Mouse (Mus musculus) T-cell, adult 2 months (primary cell): ENCODE measurements at regions not wholly inside any gene's neighbourhood (a gene's known extent, or its start where the extent isn't known, plus 50 kb on each side); places are given as distances from the start of the nearest gene placed in this dataset.
A peak's percentile ranks its signal among the peaks of the same experiment; 100 is the strongest.
"Not testable (repeated sequence)": the region's sequence is repeated elsewhere in the genome, so short reads cannot be mapped to it uniquely, and the experiment has no call there.

ENCODE experiments used
- DNase-seq: peaks from one replicate; pipeline ENCODE4 v3.0.0; 2022; ENCODE audit warnings: low spot score

- no peak for DNase-seq
These were observed 611.2 kb downstream of the 5730507C01Rik start for GRCm38 (mm10) chr12:19125541-19125940.

DNA sequence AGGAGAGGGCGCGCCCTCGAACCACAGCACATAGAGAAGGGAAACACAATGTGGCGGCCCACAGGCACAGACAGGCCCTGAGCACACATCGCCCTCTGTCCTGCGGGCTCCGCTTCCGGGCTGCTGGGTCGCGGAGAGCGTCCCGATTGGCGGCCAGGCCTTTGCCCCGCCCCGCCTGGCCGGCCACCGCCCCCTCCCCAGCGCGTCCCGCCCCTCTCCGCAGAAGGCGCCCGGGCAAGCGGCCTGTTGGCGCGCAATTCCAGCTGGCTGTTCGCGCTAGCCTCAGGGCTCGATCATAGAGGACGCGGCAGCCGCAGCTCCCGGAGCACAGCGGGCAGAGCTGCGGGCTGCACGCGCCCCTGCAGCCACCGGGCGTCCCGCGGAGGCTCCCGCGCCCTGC, 661.3 kb downstream of the 5730507C01Rik start:
- DNase-seq: no peak

GRCm38 (mm10) chr12:19192396-19192795, 678.1 kb downstream of the 5730507C01Rik start:
- no peak for DNase-seq

DNA sequence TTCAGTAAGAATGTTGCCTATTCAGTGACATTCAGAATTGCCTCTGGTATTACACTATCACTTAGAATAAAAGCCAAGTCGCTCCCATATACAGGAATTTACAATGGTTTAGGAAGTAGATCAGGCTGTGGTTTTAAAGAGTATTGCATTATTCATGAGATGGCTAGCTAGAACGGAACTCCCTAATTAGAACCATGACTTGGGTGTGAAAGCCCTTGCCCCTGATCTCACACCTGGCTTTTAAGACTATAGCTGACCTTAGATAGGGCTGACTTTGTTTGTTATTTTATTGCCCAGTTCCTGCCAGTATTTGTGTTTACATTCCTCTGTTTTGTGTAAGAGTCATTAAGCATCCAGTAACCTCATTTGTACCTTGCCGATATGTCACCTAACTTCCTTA, 678.7 kb downstream of the 5730507C01Rik start:
- not testable (repeated sequence) for DNase-seq

GRCm38 (mm10) chr12:19223996-19224395, 709.7 kb downstream of the 5730507C01Rik start:
- DNase-seq: not testable (repeated sequence)

- DNase-seq: peak; percentile 6
These were observed 707.6 kb upstream of the Gm21863 start for GRCm38 (mm10) chr12:19246731-19247130.

GRCm38 (mm10) chr12:19288271-19288890, 665.9 kb upstream of the Gm21863 start:
- peak; percentile 51 for DNase-seq

DNA sequence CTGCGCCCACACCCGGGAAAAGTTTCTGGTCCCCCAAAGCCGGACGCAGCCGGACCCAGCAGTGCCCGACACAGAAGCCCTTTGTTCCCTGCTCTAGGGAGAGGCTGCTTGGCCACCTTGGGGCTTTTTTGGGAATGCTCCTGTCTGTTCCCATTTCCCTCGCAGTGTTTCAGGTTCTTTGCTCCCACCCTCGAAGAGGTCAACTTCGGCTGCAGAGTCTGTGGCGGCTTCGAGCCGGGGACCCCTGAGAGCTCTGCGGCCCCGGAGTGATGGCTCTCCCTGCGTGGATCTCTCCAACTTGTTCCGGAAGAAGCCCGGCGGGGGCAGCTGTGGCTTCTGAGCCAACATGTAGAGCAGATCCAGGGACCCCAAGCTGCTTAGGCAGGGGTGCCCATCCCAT, 665.3 kb upstream of the Gm21863 start:
- DNase-seq: not testable (repeated sequence)

DNA sequence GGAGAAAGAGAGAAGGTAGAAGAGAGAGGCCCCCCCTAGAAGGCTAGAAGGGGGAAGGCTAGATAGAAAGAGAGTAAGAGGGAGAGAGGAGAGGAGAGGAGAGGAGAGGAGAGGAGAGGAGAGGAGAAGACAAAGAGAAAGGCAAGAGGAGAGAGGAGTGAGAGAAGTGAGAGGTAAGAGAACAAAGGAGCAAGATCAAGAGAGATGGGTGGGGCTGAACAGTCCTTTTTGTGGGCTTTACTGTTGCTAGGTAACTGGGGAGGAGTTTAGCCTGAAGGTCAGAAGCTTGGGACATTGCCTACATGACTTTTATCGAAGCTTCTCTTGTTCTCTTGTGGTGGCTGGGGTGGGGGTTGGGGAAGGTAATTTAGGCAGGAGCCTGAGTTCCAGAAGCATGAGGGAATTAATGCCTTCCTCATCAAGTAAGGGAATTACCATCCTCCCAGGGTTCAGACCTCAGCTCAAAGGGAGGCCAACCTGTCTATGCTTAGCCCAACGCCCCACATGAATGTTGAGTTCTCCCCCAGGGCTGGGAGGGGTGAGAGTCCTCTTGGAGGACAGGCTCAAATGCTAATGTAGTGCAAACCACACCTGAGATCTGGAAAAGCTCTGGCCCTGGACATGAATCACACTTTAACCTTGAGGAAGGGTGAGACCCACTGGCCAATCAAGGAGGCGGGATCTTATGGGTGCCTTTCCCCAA, 662.1 kb upstream of the Gm21863 start:
- not testable (repeated sequence) for DNase-seq
